ENCODE assay signal across 8 mouse cellular contexts in the genomic region with DNA sequence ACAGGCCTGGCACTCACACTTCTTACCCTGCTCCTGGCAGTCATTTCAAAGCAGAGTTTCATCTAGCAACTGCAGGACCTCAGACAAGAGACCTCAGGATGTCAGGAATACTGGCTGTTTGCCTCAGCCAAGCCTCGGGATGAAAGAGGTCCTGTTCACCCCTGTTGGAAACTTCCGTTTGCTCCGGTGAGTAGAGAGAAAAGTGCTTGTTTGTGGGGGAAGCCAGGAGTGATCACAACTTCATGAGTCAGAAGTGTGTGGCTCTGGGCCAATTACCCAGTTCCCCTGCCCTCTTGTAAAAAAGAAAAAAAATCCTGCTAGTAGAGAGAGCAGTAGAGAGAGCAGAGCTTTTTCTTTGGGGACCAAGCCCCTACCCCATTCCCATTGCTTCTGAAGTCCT.
DNase-seq lines count a peak whose midpoint lies in the region; ATAC-seq lines count a peak whose summit lies in the region.

No protein-coding gene starts in this region.

- peaks cover 20% of the 10 kb centered on the region; the same call in 1 of the 2 replicates for H3K4me1 ChIP-seq in limb, embryonic 12.5 days (replicated peaks)
- no peaks in the 10 kb centered on the region for H3K4me1 ChIP-seq in intestine, embryonic 15.5 days (replicated peaks)

- no peaks in the 10 kb centered on the region for H3K9me3 ChIP-seq in limb, embryonic 12.5 days
- no peaks in the 10 kb centered on the region for H3K9me3 ChIP-seq in intestine, embryonic 15.5 days

- DNase-seq in cerebellum, adult 9-10 months: peak; percentile 2
- no peak for DNase-seq in cerebellum, adult 11-12 months
- peak; percentile 2 for DNase-seq in left cerebral cortex, adult 11 months (ENCODE audit: low spot score)
- DNase-seq in left cerebral cortex, postnatal 36 days (ENCODE audit: low spot score in 2 of 2): no peak
- DNase-seq in fibroblast of lung, adult 2 months (ENCODE audit: low read depth): peak; percentile 69
- no peak for DNase-seq in thymus, postnatal 25 days

- no peak overlapping the region for H3K4me3 ChIP-seq in limb, embryonic 12.5 days (replicated peaks)
- H3K4me3 ChIP-seq in intestine, embryonic 15.5 days (replicated peaks): no peak overlapping the region

- H3K27ac ChIP-seq in limb, embryonic 12.5 days: peak overlapping the region; percentile 74
- no peak overlapping the region for H3K27ac ChIP-seq in intestine, embryonic 15.5 days

- peak; percentile 80 for ATAC-seq in limb, embryonic 12.5 days (ENCODE audit: insufficient number of reproducible peaks, insufficient read depth, low FRiP score, low TSS enrichment, low read depth)
- ATAC-seq in intestine, embryonic 15.5 days: no peak

- H3K9ac ChIP-seq in limb, embryonic 12.5 days (replicated peaks): no peak overlapping the region
- no peak overlapping the region for H3K9ac ChIP-seq in intestine, embryonic 15.5 days

- no peaks in the 10 kb centered on the region for H3K27me3 ChIP-seq in limb, embryonic 12.5 days
- no peaks in the 10 kb centered on the region for H3K27me3 ChIP-seq in intestine, embryonic 15.5 days (replicated peaks)

- no peaks in the 10 kb centered on the region for H3K36me3 ChIP-seq in limb, embryonic 12.5 days
- no peaks in the 10 kb centered on the region for H3K36me3 ChIP-seq in intestine, embryonic 15.5 days

- 15% methylated on average over 3 of the region's 3 CpGs for WGBS in limb, embryonic 12.5 days
- 27% methylated on average over 3 of the region's 3 CpGs for WGBS in intestine, embryonic 15.5 days

- 0 out of 2 replicates have a peak overlapping the region, but pooled peaks have one; percentile 11 for H3K4me2 ChIP-seq in limb, embryonic 12.5 days
- no peak overlapping the region for H3K4me2 ChIP-seq in intestine, embryonic 15.5 days (replicated peaks)

- intact Hi-C loops in left cerebral cortex, postnatal 36 days (cut with DNase I): no loop called here

Comparison
In these comparisons a context has a peak if more than half of its experiments do, and no peak if none do; other contexts are left out.
1. DNase-seq: peak in cerebellum, adult 9-10 months (single experiment), left cerebral cortex, adult 11 months (single experiment) and fibroblast of lung, adult 2 months (single experiment); none in cerebellum, adult 11-12 months (single experiment), left cerebral cortex, postnatal 36 days (0 of 2) and thymus, postnatal 25 days (single experiment).